Mouse (Mus musculus) hindbrain, embryonic 15.5 days (tissue): ENCODE results near the gene Mthfd1. TPM values are rescaled to one million over a fixed set of nuclear protein-coding genes. Genes with fewer than 3 reads are reported as not detected.

Source experiments
- ATAC-seq: fragments of 200-750 bp; cut with Nextera tagmentation; 2 replicates; pipeline ENCODE4 v1.8.0; 2017; ENCODE audit warnings: low read depth, moderate number of reproducible peaks, moderate TSS enrichment; ENCODE audit not compliant: low FRiP score
- H3K27ac ChIP-seq: fragments of 300-500 bp; sonication (generic); replicated peaks from 2 replicates; pipeline ENCODE4 v1.5.1; 2015; ENCODE audit warnings: mild to moderate bottlenecking, inconsistent platforms
- H3K27me3 ChIP-seq: fragments of 300-500 bp; sonication (generic); 2 replicates; pipeline ENCODE4 v1.6.1; 2015; ENCODE audit warnings: control low read depth, inconsistent platforms
- H3K36me3 ChIP-seq: fragments of 300-500 bp; sonication (generic); 2 replicates; pipeline ENCODE4 v1.6.1; 2015; ENCODE audit warnings: control low read depth, inconsistent platforms
- H3K4me1 ChIP-seq: fragments of 300-500 bp; sonication (generic); replicated peaks from 2 replicates; pipeline ENCODE4 v1.6.1; 2015; ENCODE audit warnings: control low read depth, inconsistent platforms
- H3K4me2 ChIP-seq: fragments of 300-500 bp; sonication (generic); 2 replicates; pipeline ENCODE4 v1.6.1; 2015; ENCODE audit warnings: moderate library complexity, mild to moderate bottlenecking, inconsistent platforms
- H3K4me3 ChIP-seq: fragments of 300-500 bp; sonication (generic); 2 replicates; pipeline ENCODE4 v1.5.1; 2015; ENCODE audit warnings: mild to moderate bottlenecking, inconsistent platforms
- H3K9ac ChIP-seq: fragments of 300-500 bp; sonication (generic); 2 replicates; pipeline ENCODE4 v1.6.1; 2015; ENCODE audit warnings: inconsistent platforms
- H3K9me3 ChIP-seq: fragments of 300-500 bp; sonication (generic); 2 replicates; pipeline ENCODE4 v1.6.1; 2016; ENCODE audit warnings: control low read depth, inconsistent platforms
- WGBS: fragments of 180-500 bp; shearing (Covaris S2); methylation state at CpG from one replicate; pipeline ENCODE4 v1.1.7; 2015; 5-methylcytosine and 5-hydroxymethylcytosine counted together
- polyA plus RNA-seq: library from polyadenylated mRNA; unstranded; fragments of >200 nt; fragmentation: Nextera tagmentation; extraction: Ambion mirVana; gene quantifications from 2 replicates; pipeline ENCODE4 v1.2.1, GENCODE M21; 2015

The Mthfd1 gene
- polyA plus RNA-seq, 1 experiment from 2014 or later = 33.1 TPM

- Histone ChIP-seq H3K4me3 (no peak overlapping the region), H3K9me3 (no peaks in the 10 kb centered on the region), H3K9ac (no peak overlapping the region), H3K4me2 (no peak overlapping the region), H3K27ac (peak overlapping the region; percentile 44), H3K4me1 (no peaks in the 10 kb centered on the region), H3K27me3 (no peaks in the 10 kb centered on the region), H3K36me3 (no peaks in the 10 kb centered on the region)
- no peak for ATAC-seq
- WGBS = 82% methylated on average over 6 of the region's 6 CpGs
Measured at GRCm38 (mm10) chr12:76265001-76265400, 9.9 kb downstream of the Mthfd1 start.

- H3K4me2 ChIP-seq = no peak overlapping the region
- WGBS = 71% methylated on average over 9 of the region's 9 CpGs
- no peak overlapping the region for H3K9ac ChIP-seq
- ATAC-seq = no peak; the same call in 1 of the 2 replicates
- H3K4me3 ChIP-seq = no peak overlapping the region
- no peak overlapping the region for H3K27ac ChIP-seq
- no peaks in the 10 kb centered on the region for H3K4me1 ChIP-seq
- H3K27me3 ChIP-seq = no peaks in the 10 kb centered on the region
- H3K9me3 ChIP-seq = no peaks in the 10 kb centered on the region
- H3K36me3 ChIP-seq = no peaks in the 10 kb centered on the region
Measured at GRCm38 (mm10) chr12:76266875-76267274, 11.8 kb downstream of the Mthfd1 start.

GRCm38 (mm10) chr12:76268686-76269085 is 13.6 kb downstream of the Mthfd1 start:
- WGBS = 75% methylated on average over 10 of the region's 10 CpGs

GRCm38 (mm10) chr12:76269196-76269595 is 14.1 kb downstream of the Mthfd1 start:
- H3K9ac ChIP-seq = no peak overlapping the region
- no peak overlapping the region for H3K4me2 ChIP-seq
- 76% methylated on average over 7 of the region's 7 CpGs for WGBS
- no peak for ATAC-seq
- H3K27me3 ChIP-seq = no peaks in the 10 kb centered on the region
- H3K36me3 ChIP-seq = no peaks in the 10 kb centered on the region; the same call in 1 of the 2 replicates
- no peaks in the 10 kb centered on the region for H3K9me3 ChIP-seq
- no peak overlapping the region for H3K27ac ChIP-seq
- H3K4me1 ChIP-seq = no peaks in the 10 kb centered on the region
- no peak overlapping the region for H3K4me3 ChIP-seq

More at GRCm38 (mm10) chr12:76268686-76269085, 13.6 kb downstream of the Mthfd1 start:
- no peak overlapping the region for H3K9ac ChIP-seq
- ATAC-seq = no peak
- no peaks in the 10 kb centered on the region; the same call in 1 of the 2 replicates for H3K36me3 ChIP-seq
- no peak overlapping the region for H3K4me3 ChIP-seq
- no peaks in the 10 kb centered on the region for H3K4me1 ChIP-seq
- no peak overlapping the region for H3K4me2 ChIP-seq
- H3K27me3 ChIP-seq = no peaks in the 10 kb centered on the region
- no peak overlapping the region for H3K27ac ChIP-seq
- no peaks in the 10 kb centered on the region for H3K9me3 ChIP-seq

GRCm38 (mm10) chr12:76271516-76271915 is 16.4 kb downstream of the Mthfd1 start:
- Histone ChIP-seq H3K4me3 (no peak overlapping the region), H3K9me3 (no peaks in the 10 kb centered on the region), H3K27me3 (no peaks in the 10 kb centered on the region), H3K27ac (no peak overlapping the region), H3K4me2 (no peak overlapping the region), H3K9ac (no peak overlapping the region), H3K36me3 (no peaks in the 10 kb centered on the region; the same call in 1 of the 2 replicates), H3K4me1 (no peaks in the 10 kb centered on the region)
- WGBS = 90% methylated on average over 6 of the region's 6 CpGs
- ATAC-seq = no peak

- H3K9ac ChIP-seq = no peak overlapping the region
- no peaks in the 10 kb centered on the region for H3K4me1 ChIP-seq
- WGBS = 89% methylated on average over 10 of the region's 10 CpGs
- no peaks in the 10 kb centered on the region; the same call in 1 of the 2 replicates for H3K36me3 ChIP-seq
- H3K27ac ChIP-seq = no peak overlapping the region
- no peaks in the 10 kb centered on the region for H3K9me3 ChIP-seq
- ATAC-seq = no peak
- H3K27me3 ChIP-seq = no peaks in the 10 kb centered on the region
- no peak overlapping the region for H3K4me3 ChIP-seq
- no peak overlapping the region for H3K4me2 ChIP-seq
Measured at GRCm38 (mm10) chr12:76272610-76273524, 17.8 kb downstream of the Mthfd1 start.

- Histone ChIP-seq H3K9ac (no peak overlapping the region), H3K27ac (no peak overlapping the region), H3K4me1 (no peaks in the 10 kb centered on the region; the same call in 1 of the 2 replicates), H3K27me3 (no peaks in the 10 kb centered on the region), H3K36me3 (peaks cover 5% of the 10 kb centered on the region), H3K4me3 (no peak overlapping the region), H3K4me2 (no peak overlapping the region), H3K9me3 (no peaks in the 10 kb centered on the region)
- no peak for ATAC-seq
- 83% methylated on average over 6 of the region's 6 CpGs for WGBS
Measured at GRCm38 (mm10) chr12:76278209-76278608, 23.1 kb downstream of the Mthfd1 start.

- no peak overlapping the region for H3K9ac ChIP-seq
- no peak overlapping the region for H3K4me2 ChIP-seq
- H3K36me3 ChIP-seq = peaks cover 6% of the 10 kb centered on the region; the same call in 1 of the 2 replicates
- 83% methylated on average over 9 of the region's 9 CpGs for WGBS
- H3K4me3 ChIP-seq = no peak overlapping the region
- H3K4me1 ChIP-seq = no peaks in the 10 kb centered on the region; the same call in 1 of the 2 replicates
- no peaks in the 10 kb centered on the region for H3K27me3 ChIP-seq
- H3K27ac ChIP-seq = no peak overlapping the region
- no peak for ATAC-seq
- H3K9me3 ChIP-seq = no peaks in the 10 kb centered on the region
Measured at GRCm38 (mm10) chr12:76280556-76280955, 25.5 kb downstream of the Mthfd1 start.

GRCm38 (mm10) chr12:76281111-76281660 is 26.1 kb downstream of the Mthfd1 start:
- Histone ChIP-seq H3K27me3 (no peaks in the 10 kb centered on the region), H3K4me2 (no peak overlapping the region), H3K4me3 (no peak overlapping the region), H3K27ac (no peak overlapping the region), H3K36me3 (peaks cover 6% of the 10 kb centered on the region; the same call in 1 of the 2 replicates), H3K9ac (no peak overlapping the region), H3K9me3 (no peaks in the 10 kb centered on the region), H3K4me1 (no peaks in the 10 kb centered on the region; the same call in 1 of the 2 replicates)
- ATAC-seq = no peak
- WGBS = 91% methylated on average over 2 of the region's 2 CpGs

GRCm38 (mm10) chr12:76282132-76282531 is 27.0 kb downstream of the Mthfd1 start:
- WGBS = 37% methylated on average over 4 of the region's 4 CpGs
- no peak overlapping the region for H3K27ac ChIP-seq

GRCm38 (mm10) chr12:76282532-76283173 is 27.6 kb downstream of the Mthfd1 start:
- no peaks in the 10 kb centered on the region for H3K27me3 ChIP-seq
- H3K27ac ChIP-seq = no peak overlapping the region; the same call in 1 of the 2 replicates
- no peak overlapping the region for H3K4me2 ChIP-seq
- H3K4me3 ChIP-seq = no peak overlapping the region
- peaks cover 6% of the 10 kb centered on the region; the same call in 1 of the 2 replicates for H3K36me3 ChIP-seq
- H3K9me3 ChIP-seq = no peaks in the 10 kb centered on the region
- no peak for ATAC-seq
- WGBS = 76% methylated on average over 17 of the region's 17 CpGs
- H3K4me1 ChIP-seq = peaks cover 3% of the 10 kb centered on the region
- H3K9ac ChIP-seq = no peak overlapping the region

More at GRCm38 (mm10) chr12:76282132-76282531, 27.0 kb downstream of the Mthfd1 start:
- Histone ChIP-seq H3K4me2 (no peak overlapping the region), H3K4me3 (no peak overlapping the region), H3K9ac (no peak overlapping the region), H3K9me3 (no peaks in the 10 kb centered on the region), H3K4me1 (no peaks in the 10 kb centered on the region; the same call in 1 of the 2 replicates), H3K36me3 (peaks cover 6% of the 10 kb centered on the region; the same call in 1 of the 2 replicates), H3K27me3 (no peaks in the 10 kb centered on the region)
- peak; percentile 61 for ATAC-seq
